Mouse (Mus musculus) MEL (cell line): Measurements from ENCODE around the gene Olfr1390. TPM values are rescaled to one million over a fixed set of nuclear protein-coding genes. Genes with fewer than 3 reads are reported as not detected.

Experiments
- DNase-seq: peaks from one replicate; pipeline ENCODE4 v3.0.0; 2011; ENCODE audit warnings: low read depth, low spot score
- H3K27ac ChIP-seq: 2 replicates; pipeline ENCODE4 v1.5.1; 2012; ENCODE audit warnings: low read depth, mild to moderate bottlenecking, control low read depth, low read length, moderate library complexity; ENCODE audit not compliant: control insufficient read depth
- H3K27me3 ChIP-seq, 2 experiments: fragments of 150-350 bp in 1 of 2; sonication (generic) in 1 of 2; 2 replicates each; pipeline ENCODE4 v1.6.1; 2012; ENCODE audit warnings: low read length in 2 of 2, mild to moderate bottlenecking in 2 of 2, improper control_type of control experiment in 1 of 2, moderate library complexity in 1 of 2; ENCODE audit not compliant: insufficient read depth in 2 of 2, control insufficient read depth in 1 of 2
- H3K36me3 ChIP-seq, 2 experiments: 2 replicates each; pipeline ENCODE4 v1.6.1; 2012 to 2014; ENCODE audit warnings: low read length in 2 of 2, improper control_type of control experiment in 1 of 2, inconsistent platforms in 1 of 2, mild to moderate bottlenecking in 1 of 2; ENCODE audit not compliant: insufficient read depth in 2 of 2, control insufficient read depth in 1 of 2
- H3K4me1 ChIP-seq, 2 experiments: fragments of 150-350 bp in 1 of 2; sonication (generic) in 1 of 2; 2 replicates each; pipeline ENCODE4 v1.6.1; 2012; ENCODE audit warnings: low read length in 2 of 2, improper control_type of control experiment in 1 of 2, mild to moderate bottlenecking in 1 of 2; ENCODE audit not compliant: insufficient read depth in 2 of 2, control insufficient read depth in 1 of 2
- H3K4me3 ChIP-seq, 2 experiments: fragments of 150-350 bp in 1 of 2; sonication (generic) in 1 of 2; 2 replicates each; pipeline ENCODE4 v1.5.1; 2012; ENCODE audit warnings: low read depth in 2 of 2, low read length in 2 of 2, mild to moderate bottlenecking in 2 of 2, moderate library complexity in 2 of 2, control low read depth in 1 of 2, improper control_type of control experiment in 1 of 2; ENCODE audit not compliant: control insufficient read depth in 1 of 2, insufficient read depth in 1 of 2
- H3K79me2 ChIP-seq: 2 replicates; pipeline ENCODE4 v1.6.1; 2012; ENCODE audit warnings: mild to moderate bottlenecking, low read length, moderate library complexity; ENCODE audit not compliant: control insufficient read depth, poor library complexity, insufficient read depth
- H3K9ac ChIP-seq: 2 replicates; pipeline ENCODE4 v1.6.1; 2012; ENCODE audit warnings: low read depth, mild to moderate bottlenecking, control low read depth, low read length, moderate library complexity; ENCODE audit not compliant: control insufficient read depth, poor library complexity, severe bottlenecking
- H3K9me3 ChIP-seq: fragments of 150-350 bp; sonication (generic); replicated peaks from 2 replicates; pipeline ENCODE4 v1.6.1; 2012; ENCODE audit warnings: mild to moderate bottlenecking, low read length, improper control_type of control experiment, moderate library complexity; ENCODE audit not compliant: insufficient read depth
- BHLHE40 ChIP-seq: IDR thresholded peaks from 2 replicates; pipeline ENCODE4 v1.6.1; 2012; ENCODE audit warnings: low read depth, mild to moderate bottlenecking, inconsistent platforms, low read length, improper control_type of control experiment, borderline replicate concordance
- CHD1 ChIP-seq: IDR thresholded peaks from 2 replicates; pipeline ENCODE4 v1.6.1; 2012; ENCODE audit warnings: low read depth, mild to moderate bottlenecking, inconsistent platforms, low read length, improper control_type of control experiment
- E2F4 ChIP-seq: IDR thresholded peaks from 2 replicates; pipeline ENCODE4 v1.6.1; 2011; ENCODE audit warnings: low read depth, low read length, improper control_type of control experiment, borderline replicate concordance
- ELF1 ChIP-seq: IDR thresholded peaks from 2 replicates; pipeline ENCODE4 v1.6.1; 2014; ENCODE audit warnings: low read depth, mild to moderate bottlenecking, inconsistent platforms, low read length, improper control_type of control experiment, moderate library complexity
- ETS1 ChIP-seq: IDR thresholded peaks from 2 replicates; pipeline ENCODE4 v1.6.1; 2012; ENCODE audit warnings: low read depth, mild to moderate bottlenecking, inconsistent platforms, low read length, improper control_type of control experiment, moderate library complexity
- JUND ChIP-seq: IDR thresholded peaks from 2 replicates; pipeline ENCODE4 v1.6.1; 2011; ENCODE audit warnings: low read depth, mild to moderate bottlenecking, improper control_type of control experiment, low read length
- KAT2A ChIP-seq: conservative IDR thresholded peaks from 2 replicates; pipeline ENCODE4 v1.6.1; 2012; ENCODE audit warnings: low read depth, low read length, improper control_type of control experiment, inconsistent platforms
- MAFK ChIP-seq: IDR thresholded peaks from 2 replicates; pipeline ENCODE4 v1.6.1; 2011; ENCODE audit warnings: low read depth, mild to moderate bottlenecking, low read length, improper control_type of control experiment, borderline replicate concordance
- MAZ ChIP-seq: IDR thresholded peaks from 2 replicates; pipeline ENCODE4 v1.6.1; 2012; ENCODE audit warnings: low read depth, mild to moderate bottlenecking, inconsistent platforms, low read length, improper control_type of control experiment
- MEF2A ChIP-seq: IDR thresholded peaks from 2 replicates; pipeline ENCODE4 v1.6.1; 2014; ENCODE audit warnings: low read depth, mild to moderate bottlenecking, inconsistent platforms, low read length, improper control_type of control experiment; ENCODE audit not compliant: poor library complexity, insufficient replicate concordance, severe bottlenecking; ENCODE audit errors: extremely low read depth
- MYC ChIP-seq: IDR thresholded peaks from 2 replicates; pipeline ENCODE4 v1.6.1; 2011; ENCODE audit warnings: low read depth, mild to moderate bottlenecking, low read length, improper control_type of control experiment, moderate library complexity
- NELFE ChIP-seq: IDR thresholded peaks from 2 replicates; pipeline ENCODE4 v1.6.1; 2011; ENCODE audit warnings: low read depth, low read length, improper control_type of control experiment
- POLR2A ChIP-seq, 2 experiments: IDR thresholded peaks; 2 replicates each; pipeline ENCODE4 v1.6.1; 2011 to 2012; ENCODE audit warnings: low read length in 2 of 2, mild to moderate bottlenecking in 2 of 2, control low read depth in 1 of 2, improper control_type of control experiment in 1 of 2, low read depth in 1 of 2, moderate library complexity in 1 of 2; ENCODE audit not compliant: control insufficient read depth in 1 of 2, insufficient read depth in 1 of 2, poor library complexity in 1 of 2
- POLR2AphosphoS2 ChIP-seq: IDR thresholded peaks from 2 replicates; pipeline ENCODE4 v1.6.1; 2011; ENCODE audit warnings: low read length, improper control_type of control experiment
- POLR2AphosphoS5 ChIP-seq: IDR thresholded peaks from 2 replicates; pipeline ENCODE4 v1.6.1; 2012; ENCODE audit warnings: low read depth, borderline replicate concordance, mild to moderate bottlenecking, inconsistent platforms, low read length, moderate library complexity, mixed read lengths
- RAD21 ChIP-seq: IDR thresholded peaks from 2 replicates; pipeline ENCODE4 v1.6.1; 2011; ENCODE audit warnings: mild to moderate bottlenecking, low read depth, low read length, improper control_type of control experiment
- RCOR1 ChIP-seq: IDR thresholded peaks from 2 replicates; pipeline ENCODE4 v1.6.1; 2012; ENCODE audit warnings: low read depth, mild to moderate bottlenecking, inconsistent platforms, low read length, improper control_type of control experiment
- SIN3A ChIP-seq: IDR thresholded peaks from 2 replicates; pipeline ENCODE4 v1.6.1; 2012; ENCODE audit warnings: low read length, improper control_type of control experiment, inconsistent platforms
- SMC3 ChIP-seq: IDR thresholded peaks from 2 replicates; pipeline ENCODE4 v1.6.1; 2011; ENCODE audit warnings: low read depth, low read length, improper control_type of control experiment
- TBP ChIP-seq: IDR thresholded peaks from 2 replicates; pipeline ENCODE4 v1.8.0; 2011; ENCODE audit warnings: low read depth, low read length, improper control_type of control experiment
- TCF12 ChIP-seq: IDR thresholded peaks from 2 replicates; pipeline ENCODE4 v1.6.1; 2014; ENCODE audit warnings: low read depth, mild to moderate bottlenecking, inconsistent platforms, low read length, improper control_type of control experiment, moderate library complexity
- ZMIZ1 ChIP-seq: IDR thresholded peaks from 2 replicates; pipeline ENCODE4 v1.6.1; 2012; ENCODE audit warnings: low read depth, mild to moderate bottlenecking, inconsistent platforms, low read length, improper control_type of control experiment, moderate library complexity
- ZNF384 ChIP-seq: IDR thresholded peaks from 2 replicates; pipeline ENCODE4 v1.6.1; 2012; ENCODE audit warnings: low read depth, mild to moderate bottlenecking, inconsistent platforms, low read length, improper control_type of control experiment
- polyA plus RNA-seq, 2 experiments: library from polyadenylated mRNA; stranded (reverse) in 1 of 2; unstranded in 1 of 2; fragments of >175 nt in 1 of 2; fragments of >200 nt in 1 of 2; gene quantifications; 2 replicates each; pipeline versions ENCODE4 v1.2.1 to v1.2.4; 2012; ENCODE audit warnings: low replicate concordance in 2 of 2, low read depth in 1 of 2; ENCODE audit not compliant: insufficient read length in 2 of 2, insufficient read depth in 1 of 2, missing spikeins in 1 of 2
- total RNA-seq: library from RNA; depleted of rRNA; stranded (reverse); fragments of 300-350 nt; gene quantifications from 2 replicates; pipeline ENCODE4 v1.2.3, GENCODE M21; 2012; rRNA removed

Olfr1390 gene
- total RNA-seq (not detected in 2 replicates), polyA plus RNA-seq (not detected)

DNA sequence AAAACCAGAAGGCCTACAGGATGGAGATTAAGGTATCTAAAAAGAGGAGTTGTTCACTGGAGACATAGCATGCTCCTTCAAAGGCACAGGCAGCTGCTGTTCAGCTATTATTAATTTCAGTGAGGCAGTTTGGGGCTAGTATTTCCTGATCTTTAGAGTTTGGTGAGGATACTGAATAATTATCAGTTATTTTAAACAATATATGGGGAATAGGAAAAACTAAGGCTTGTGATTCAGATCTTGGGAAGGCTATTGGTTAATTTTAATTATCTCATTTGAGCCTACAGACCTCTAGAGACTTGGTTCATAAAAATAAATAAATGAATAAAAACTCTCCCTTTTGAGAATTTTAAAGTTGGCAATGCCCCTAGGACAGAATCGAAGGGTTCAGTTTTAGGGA is at the start of gene Olfr1390:
Gene Olfr1390 (plus strand): TSS at position 301 of the 400 bp plus-strand sequence.
- TF ChIP-seq BHLHE40 = no peak
- TF ChIP-seq MEF2A = no peak
- TF ChIP-seq RAD21 = no peak
- TF ChIP-seq TBP = no peak
- TF ChIP-seq MAZ = no peak
- TF ChIP-seq E2F4 = no peak
- TF ChIP-seq ETS1 = no peak
- no peak for TF ChIP-seq POLR2AphosphoS5
- no peak for TF ChIP-seq SIN3A
- TF ChIP-seq ELF1 = no peak
- no peak for TF ChIP-seq SMC3
- TF ChIP-seq JUND = no peak
- TF ChIP-seq MYC = no peak
- TF ChIP-seq KAT2A = no peak
- TF ChIP-seq MAFK = no peak
- TF ChIP-seq TCF12 = no peak
- TF ChIP-seq RCOR1 = no peak
- no peak for TF ChIP-seq ZMIZ1
- no peak for TF ChIP-seq POLR2AphosphoS2
- TF ChIP-seq ZNF384 = no peak
- H3K36me3 ChIP-seq = no peaks in the 10 kb centered on the region
- H3K27me3 ChIP-seq = no peaks in the 10 kb centered on the region
- no peaks in the 10 kb centered on the region for H3K79me2 ChIP-seq
- no peak within 1 kb of the TSS for H3K27ac ChIP-seq
- DNase-seq = no peak
- no peak within 1 kb of the TSS for H3K4me3 ChIP-seq
- no peak within 1 kb of the TSS for H3K9ac ChIP-seq
- H3K4me1 ChIP-seq = no peaks in the 10 kb centered on the region
- no peaks in the 10 kb centered on the region for H3K9me3 ChIP-seq

DNA sequence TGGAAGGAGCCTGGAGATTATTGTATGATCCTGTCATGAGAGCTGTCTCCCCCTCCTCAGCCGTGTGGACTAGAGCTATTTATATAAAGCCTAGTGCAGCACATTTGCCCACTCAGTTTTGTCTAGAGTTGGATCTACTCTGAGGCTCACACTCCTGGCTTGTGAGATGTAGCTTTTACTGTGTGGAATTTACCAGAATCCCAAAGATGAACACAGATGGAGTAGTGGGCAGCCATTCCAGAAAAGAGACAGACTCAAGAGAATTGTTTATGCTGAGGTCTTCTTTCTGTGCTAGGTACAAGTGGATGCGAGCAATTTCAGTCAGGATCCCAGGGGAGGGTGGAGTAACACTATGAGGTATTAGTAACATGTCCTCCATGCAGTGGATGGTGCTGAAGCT is 47.7 kb upstream of the Olfr1390 start:
- DNase-seq = no peak
- Histone ChIP-seq H3K36me3 (no peaks in the 10 kb centered on the region), H3K27ac (no peak overlapping the region), H3K79me2 (no peaks in the 10 kb centered on the region), H3K4me1 (no peaks in the 10 kb centered on the region), H3K9ac (no peak overlapping the region), H3K4me3 (no peak overlapping the region), H3K27me3 (peaks cover 8 to 13% of the 10 kb centered on the region in 2 experiments), H3K9me3 (no peaks in the 10 kb centered on the region)
- TF ChIP-seq CHD1 = no peak
- TF ChIP-seq POLR2A (IDR thresholded peaks at IDR 0.05; ENCODE audit: control insufficient read depth in 1 of 2, insufficient read depth in 1 of 2, low read depth in 1 of 2, low read length in 2 of 2, poor library complexity in 1 of 2) = no peak
- no peak for TF ChIP-seq ZMIZ1
- TF ChIP-seq E2F4 = no peak
- no peak for TF ChIP-seq JUND
- no peak for TF ChIP-seq NELFE
